Mouse (Mus musculus): ENCODE measurements around the gene Mrps27.

Gene Mrps27

DNA sequence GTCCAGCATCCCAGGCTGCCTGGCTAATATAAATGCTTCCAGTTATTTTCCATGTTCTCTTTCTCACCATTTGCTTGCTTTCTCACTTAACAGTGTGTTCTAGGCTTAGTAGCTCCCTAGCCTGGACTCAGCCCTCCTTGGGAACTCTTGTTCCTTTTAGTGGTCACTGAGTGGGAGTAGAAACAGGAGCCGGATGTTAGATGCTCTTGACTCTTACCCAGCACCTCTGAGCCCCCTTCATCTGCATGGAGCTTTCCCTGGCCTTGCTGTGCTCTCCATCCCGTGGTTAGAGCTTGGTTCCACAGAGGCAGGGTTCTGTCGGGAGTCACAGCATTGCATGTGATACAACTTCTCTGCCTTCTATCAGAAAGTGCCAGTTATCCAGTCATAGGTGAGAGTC lies 7.0 kb downstream of the Mrps27 start:
- no peak for DNase-seq (ENCODE audit: low spot score)

- DNase-seq (ENCODE audit: low spot score), result peak; percentile 89
These were observed 8.3 kb downstream of the Mrps27 start for GRCm38 (mm10) chr13:99352758-99353489.

- no peak for DNase-seq (ENCODE audit: low spot score)
These were observed 8.9 kb downstream of the Mrps27 start for GRCm38 (mm10) chr13:99353490-99353851.

DNA sequence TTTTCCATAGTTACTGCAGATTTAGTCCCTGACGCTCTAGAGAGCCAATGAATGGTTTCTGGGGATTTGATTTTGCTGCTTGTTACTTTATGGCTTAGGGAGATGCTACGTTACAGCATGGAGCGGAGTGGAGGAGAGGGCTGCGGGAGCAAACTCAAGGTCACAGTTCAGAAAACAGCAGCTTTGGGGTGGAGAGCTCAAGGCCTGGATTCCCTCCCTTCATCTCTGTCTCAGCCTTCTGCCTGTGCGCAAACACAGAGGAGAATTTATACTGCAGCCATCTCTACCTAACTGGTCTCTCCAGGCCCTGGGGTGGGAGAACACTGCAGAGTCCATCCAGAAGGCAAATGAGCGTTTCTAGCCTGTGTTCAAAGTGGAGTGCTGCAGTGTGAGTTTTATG lies 10.5 kb downstream of the Mrps27 start:
- no peak for DNase-seq (ENCODE audit: low spot score)

DNA sequence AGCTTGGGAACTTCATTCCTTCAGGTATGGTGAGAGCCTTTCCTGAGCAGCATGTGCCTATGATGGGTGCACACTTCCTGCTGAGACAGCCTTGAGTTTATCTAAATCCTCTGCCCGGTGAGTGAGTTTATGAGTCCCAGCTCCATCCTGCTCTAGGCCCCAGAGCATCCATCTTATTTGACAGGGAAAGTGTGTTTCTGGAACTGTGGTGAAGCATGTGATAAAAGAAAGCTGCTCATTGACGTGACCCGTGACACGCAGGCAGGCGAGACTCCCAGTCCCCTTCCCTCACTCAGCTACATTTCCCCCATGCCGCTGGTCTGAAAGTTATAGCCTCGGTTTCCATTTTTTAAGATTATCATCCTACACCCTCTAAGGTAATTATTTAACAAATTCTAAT lies 11.3 kb downstream of the Mrps27 start:
- DNase-seq (ENCODE audit: low spot score), result no peak

- DNase-seq (ENCODE audit: low spot score), result no peak
These were observed 12.1 kb downstream of the Mrps27 start for GRCm38 (mm10) chr13:99356428-99357265.

DNA sequence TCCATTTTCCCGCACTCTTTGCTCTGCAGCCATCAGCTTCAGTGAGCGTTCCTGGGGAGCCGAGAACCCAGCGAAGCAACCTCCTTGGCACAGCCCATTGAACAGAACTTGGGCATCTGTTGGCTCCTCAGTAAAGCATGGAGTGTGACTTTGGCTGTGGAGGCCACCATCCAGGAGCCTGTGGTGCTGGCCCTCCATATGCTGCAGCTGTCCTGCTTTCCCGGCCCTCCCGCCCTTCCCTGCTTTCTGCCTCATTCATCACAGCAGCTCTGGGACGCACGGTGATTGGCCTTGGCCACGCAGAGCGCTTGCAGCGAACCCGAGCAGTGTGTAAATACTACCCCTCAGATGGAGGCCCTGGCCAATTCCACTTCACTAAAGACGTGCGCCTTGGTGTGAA lies 14.3 kb downstream of the Mrps27 start:
- no peak for DNase-seq (ENCODE audit: low spot score)

- DNase-seq (ENCODE audit: low spot score), result no peak
These were observed 19.3 kb downstream of the Mrps27 start for GRCm38 (mm10) chr13:99363866-99364265.

GRCm38 (mm10) chr13:99366422-99367175 lies 22.0 kb downstream of the Mrps27 start:
- no peak for DNase-seq (ENCODE audit: low spot score)

DNA sequence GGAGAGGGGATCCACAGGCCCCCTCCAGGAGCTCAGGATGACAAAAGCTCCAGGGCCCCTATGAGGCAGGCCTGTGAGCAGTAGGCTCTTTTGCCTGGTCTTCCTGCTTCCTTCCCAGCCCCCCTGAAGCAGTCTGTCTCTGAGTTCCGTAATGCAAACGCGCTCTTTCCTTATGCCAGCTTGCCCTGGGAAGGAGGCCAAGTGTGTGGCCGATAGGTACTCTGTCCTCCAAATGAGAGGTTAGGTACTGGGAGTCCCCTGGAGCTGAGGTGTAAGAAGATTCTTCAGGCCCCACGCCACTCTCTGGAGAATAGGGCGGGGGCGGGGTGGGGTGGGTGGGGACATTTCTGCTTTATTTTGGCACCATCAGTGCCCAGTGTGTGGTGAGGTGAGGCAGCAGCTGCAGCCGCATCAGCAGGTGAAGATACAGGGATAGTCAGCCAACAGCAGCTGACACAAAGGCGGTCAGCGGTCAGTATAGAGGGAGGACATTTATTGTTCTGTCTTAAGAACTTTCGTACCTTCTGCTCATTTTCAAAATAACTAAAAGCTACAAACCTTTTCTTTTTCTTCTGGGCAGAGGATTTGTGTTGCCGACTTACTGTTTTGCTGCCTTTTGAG lies 23.1 kb downstream of the Mrps27 start:
- no peak for DNase-seq (ENCODE audit: low spot score)

DNA sequence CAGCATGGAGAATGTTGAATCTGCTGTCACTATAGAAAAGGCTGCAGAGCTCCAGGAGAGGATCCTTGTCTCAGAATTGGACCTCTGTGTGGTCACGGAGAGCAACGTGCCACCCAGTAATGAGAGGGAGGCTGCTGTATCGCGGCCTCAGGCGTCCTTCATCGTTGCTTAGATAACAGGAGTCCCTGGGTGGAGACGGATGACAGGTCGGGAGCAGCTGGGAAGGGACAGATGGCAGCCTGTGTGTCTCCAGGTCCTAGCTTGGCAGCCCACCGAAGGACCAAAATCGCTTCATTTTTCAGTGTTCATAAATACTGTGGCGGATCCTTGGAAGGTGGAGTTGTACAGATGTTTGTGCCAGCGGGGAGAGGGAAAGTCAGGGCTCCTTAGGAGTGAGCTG lies 24.5 kb downstream of the Mrps27 start:
- DNase-seq (ENCODE audit: low spot score), result no peak

DNA sequence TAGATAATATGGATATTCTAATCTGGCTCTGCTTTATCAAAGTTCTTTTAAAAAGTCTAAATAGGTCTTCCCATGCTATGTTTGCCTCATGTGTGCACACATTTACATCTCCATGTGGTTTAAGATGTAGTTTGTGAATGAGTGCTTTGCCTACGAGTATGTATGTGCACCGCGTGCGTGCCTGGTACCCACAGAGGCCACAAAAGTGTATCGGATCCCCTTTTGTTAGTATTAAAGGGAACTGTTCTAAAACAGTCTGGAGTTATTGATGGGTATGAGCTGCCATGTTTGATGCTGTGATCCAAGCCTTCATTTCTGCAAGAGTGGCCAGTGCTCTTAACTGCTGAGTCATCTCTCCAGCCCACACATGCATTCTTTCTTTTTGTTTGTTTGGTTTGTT lies 26.7 kb downstream of the Mrps27 start:
- no peak for DNase-seq (ENCODE audit: low spot score)

DNA sequence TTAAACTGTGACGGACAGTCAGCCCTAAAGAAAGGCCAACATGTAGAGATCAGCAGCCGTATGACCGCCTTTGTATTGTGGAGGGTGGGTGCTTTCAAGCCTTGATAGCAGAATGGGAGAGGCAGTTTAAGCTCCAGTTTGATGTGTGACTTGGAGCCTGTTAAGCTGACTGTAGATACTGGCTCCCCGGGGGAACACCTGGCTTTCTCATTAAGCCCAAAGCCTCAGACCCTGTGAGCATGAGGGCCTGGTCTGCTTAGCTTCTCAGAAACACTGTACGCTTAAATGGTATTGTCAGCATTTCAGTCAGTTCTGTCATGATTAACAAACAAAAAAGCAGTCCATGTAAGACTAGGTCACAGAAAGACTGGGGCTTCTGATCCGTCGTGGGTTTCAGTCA lies 29.1 kb downstream of the Mrps27 start:
- DNase-seq (ENCODE audit: low spot score), result no peak

- no peak for DNase-seq (ENCODE audit: low spot score)
These were observed 29.6 kb downstream of the Mrps27 start for GRCm38 (mm10) chr13:99374191-99374590.

DNA sequence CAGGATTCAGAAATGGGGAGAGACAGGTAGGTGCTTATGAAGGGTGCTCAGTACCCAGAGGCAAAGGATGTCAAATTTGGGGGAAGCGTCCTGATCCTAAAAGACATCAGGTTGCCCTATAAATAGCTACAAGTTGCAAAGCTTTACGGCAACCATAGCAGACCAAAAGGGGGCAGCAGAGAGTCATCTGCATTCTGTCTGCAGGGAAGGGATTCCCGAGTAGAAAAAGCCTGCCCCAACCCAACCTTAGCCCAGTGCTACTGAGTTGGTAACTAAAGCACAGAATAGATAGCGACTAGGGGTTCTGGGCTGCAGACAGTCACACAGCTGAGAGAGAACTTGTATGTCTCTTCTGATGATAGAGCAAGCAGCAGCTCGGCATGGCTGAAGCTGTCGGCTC lies 31.0 kb downstream of the Mrps27 start:
- peak; percentile 87 for DNase-seq (ENCODE audit: low spot score)

GRCm38 (mm10) chr13:99377055-99377454 lies 32.5 kb downstream of the Mrps27 start:
- no peak for DNase-seq (ENCODE audit: low spot score)

DNA sequence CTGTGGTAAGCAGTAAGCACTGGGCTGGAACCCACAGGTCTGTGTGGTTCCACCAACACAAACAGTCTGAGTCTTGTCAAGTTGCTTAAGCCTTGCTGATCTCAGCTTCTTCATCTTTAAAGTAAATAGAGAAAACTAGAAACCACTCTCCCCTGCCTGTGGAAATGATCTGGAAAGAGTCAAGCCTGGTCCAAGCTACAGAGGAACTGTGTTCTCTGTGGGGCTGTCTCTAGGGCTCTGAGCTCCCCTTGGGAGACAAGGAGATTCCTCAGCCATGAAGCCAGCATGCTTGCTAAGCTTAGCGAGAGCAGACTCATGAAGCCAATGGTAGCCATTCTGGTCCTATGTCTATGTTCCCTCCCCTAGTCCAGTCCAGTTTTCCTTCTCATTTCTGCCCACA lies 33.6 kb downstream of the Mrps27 start:
- no peak for DNase-seq (ENCODE audit: low spot score)

GRCm38 (mm10) chr13:99382373-99382772 lies 37.8 kb downstream of the Mrps27 start:
- DNase-seq (ENCODE audit: low spot score), result no peak

DNA sequence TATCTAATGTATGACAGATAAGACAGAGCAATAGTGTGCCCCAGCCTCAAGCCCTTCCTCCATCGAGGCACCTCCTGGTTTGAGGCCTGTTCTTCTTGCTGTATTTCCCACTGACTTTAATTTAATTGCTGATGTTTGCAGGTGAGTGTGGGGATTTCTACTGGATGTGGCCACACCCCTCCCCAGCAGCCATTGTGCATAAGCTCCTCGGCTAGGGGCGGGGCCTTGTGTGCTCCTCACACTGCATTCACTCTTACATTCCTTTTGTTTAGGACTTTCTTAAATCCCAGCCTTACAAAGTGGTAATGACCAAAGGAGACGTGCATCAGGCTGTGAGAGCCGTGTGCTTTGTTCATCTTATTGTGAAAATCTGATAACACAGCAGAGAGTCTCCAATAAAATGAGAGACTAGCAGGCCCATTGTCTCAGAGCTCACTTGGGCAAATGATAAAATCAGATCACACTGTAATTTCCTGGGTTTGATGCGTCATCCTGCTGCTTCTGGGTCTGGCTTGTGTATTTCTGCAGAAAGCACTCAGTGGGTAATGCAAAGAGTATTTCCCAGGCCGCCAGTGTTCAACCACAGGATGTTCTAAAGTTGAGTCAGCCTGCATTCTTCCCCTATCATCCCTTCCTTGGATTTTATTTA lies 40.1 kb downstream of the Mrps27 start:
- no peak for DNase-seq (ENCODE audit: low spot score)

DNA sequence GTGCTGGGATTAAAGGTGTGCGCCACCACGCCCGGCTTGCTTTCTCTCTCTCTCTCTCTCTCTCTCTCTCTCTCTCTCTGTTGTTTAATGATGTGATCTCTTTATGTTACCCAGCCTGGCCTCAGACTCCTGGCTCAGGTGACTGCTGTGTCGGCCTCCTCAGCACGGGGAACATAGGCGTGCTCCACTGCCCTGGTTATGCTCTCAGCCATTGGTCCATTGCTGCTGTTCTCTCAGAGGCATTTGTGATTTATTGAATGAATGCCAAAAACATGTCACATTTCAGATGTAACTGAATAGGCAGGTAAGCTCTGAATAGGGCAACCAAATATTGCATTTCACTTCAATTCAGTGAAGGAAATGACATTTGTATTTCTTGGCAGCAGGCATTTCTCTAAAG lies 41.3 kb downstream of the Mrps27 start:
- DNase-seq (ENCODE audit: low spot score), result no peak

- DNase-seq (ENCODE audit: low spot score), result no peak
These were observed 41.8 kb downstream of the Mrps27 start for GRCm38 (mm10) chr13:99386341-99386740.

Data from testis, postnatal 10 days (tissue).